Mouse (Mus musculus) gastrocnemius, postnatal 10 days (tissue): ENCODE results near the gene Ppm1n. TPM values are rescaled to one million over a fixed set of nuclear protein-coding genes. Genes with fewer than 3 reads are reported as not detected.

Experiments
- total RNA-seq, 2 experiments: library from RNA; stranded (reverse); gene quantifications; 2 replicates each; pipeline ENCODE4 v1.2.3; 2021

Gene Ppm1n
- total RNA-seq, 2 experiments from 2014 or later, result not detected

Other genes starting within 250 kb of the Ppm1n start
- not detected for gene Rsph6a, start 225.4 kb downstream of the Ppm1n start, total RNA-seq
- gene Dmwd, start 203.8 kb downstream of the Ppm1n start, total RNA-seq, result 10 to 100 TPM; 26.6 to 31.8 TPM
- 100 to 1,000 TPM; 256 to 267 TPM for gene Dmpk, start 196.2 kb downstream of the Ppm1n start, total RNA-seq
- gene Six5, start 185.5 kb downstream of the Ppm1n start, total RNA-seq, result 1 to 10 TPM; 5.3 to 7.8 TPM
- under 1 TPM in 1 of 2 experiments, not detected in 1; 0.14 TPM for gene Gm4969, start 161.7 kb downstream of the Ppm1n start, total RNA-seq
- gene Fbxo46, start 160.2 kb downstream of the Ppm1n start, total RNA-seq, result 1 to 10 TPM; 2.7 to 4.2 TPM
- gene Qpctl, start 130.8 kb downstream of the Ppm1n start, total RNA-seq, result 1 to 10 TPM; 5.0 to 5.5 TPM
- 10 to 100 TPM; 72.9 to 77.4 TPM for gene Snrpd2, start 130.3 kb downstream of the Ppm1n start, total RNA-seq
- gene Gipr, start 113.9 kb downstream of the Ppm1n start, total RNA-seq, result under 1 TPM in 1 of 2 experiments, not detected in 1; 0.14 TPM
- 10 to 100 TPM; 14.9 to 17.6 TPM for gene Eml2, start 103.6 kb downstream of the Ppm1n start, total RNA-seq
- gene Gpr4, start 67.5 kb downstream of the Ppm1n start, total RNA-seq, result 1 to 10 TPM; 2.3 to 3.4 TPM
- gene Opa3, start 51.7 kb downstream of the Ppm1n start, total RNA-seq, result 10 to 100 TPM; 36.9 to 37.8 TPM
- 10 to 100 TPM; 35.7 to 53.5 TPM for gene Vasp, start 8.2 kb downstream of the Ppm1n start, total RNA-seq
- gene Rtn2, start 2.6 kb upstream of the Ppm1n start, total RNA-seq, result 100 to 1,000 TPM; 669 to 730 TPM
- 1 to 10 TPM in 1 of 2 experiments, under 1 TPM in 1; 0.80 to 1.7 TPM for gene Fosb, start 30.0 kb upstream of the Ppm1n start, total RNA-seq
- 10 to 100 TPM; 31.9 to 35.9 TPM for gene Ercc1, start 64.7 kb upstream of the Ppm1n start, total RNA-seq
- gene Cd3eap, start 79.4 kb upstream of the Ppm1n start, total RNA-seq, result 1 to 10 TPM; 7.8 to 9.8 TPM
- gene Ppp1r13l, start 79.7 kb upstream of the Ppm1n start, total RNA-seq, result 1 to 10 TPM; 2.7 to 2.8 TPM
- gene Ercc2, start 101.9 kb upstream of the Ppm1n start, total RNA-seq, result 1 to 10 TPM; 7.7 to 9.7 TPM
- under 1 TPM; 0.12 to 0.18 TPM for gene Klc3, start 124.0 kb upstream of the Ppm1n start, total RNA-seq
- over 10,000 TPM; 22,462 to 26,486 TPM for gene Ckm, start 124.7 kb upstream of the Ppm1n start, total RNA-seq
- gene Mark4, start 178.8 kb upstream of the Ppm1n start, total RNA-seq, result 10 to 100 TPM; 12.2 to 16.4 TPM
- gene Exoc3l2, start 183.3 kb upstream of the Ppm1n start, total RNA-seq, result under 1 TPM; 0.59 to 0.86 TPM
- gene Bloc1s3, start 228.3 kb upstream of the Ppm1n start, total RNA-seq, result 1 to 10 TPM; 2.2 to 2.4 TPM
- 10 to 100 TPM; 24.6 to 26.5 TPM for gene Trappc6a, start 228.3 kb upstream of the Ppm1n start, total RNA-seq
- not detected for gene Nkpd1, start 237.8 kb upstream of the Ppm1n start, total RNA-seq